Mouse (Mus musculus) CD4-positive, CD25-positive, alpha-beta regulatory T cell, adult 2 months (primary cell): Measurements from ENCODE around the gene Smyd3.
A peak's percentile ranks its signal among the peaks of the same experiment; 100 is the strongest.

ENCODE experiments used
- DNase-seq: peaks from one replicate; pipeline ENCODE4 v3.0.0-alpha.2; 2012; ENCODE audit warnings: low read depth, low spot score

Smyd3 gene

GRCm38 (mm10) chr1:179026614-179027013, 491.2 kb downstream of the Smyd3 start:
- DNase-seq = no peak

DNA sequence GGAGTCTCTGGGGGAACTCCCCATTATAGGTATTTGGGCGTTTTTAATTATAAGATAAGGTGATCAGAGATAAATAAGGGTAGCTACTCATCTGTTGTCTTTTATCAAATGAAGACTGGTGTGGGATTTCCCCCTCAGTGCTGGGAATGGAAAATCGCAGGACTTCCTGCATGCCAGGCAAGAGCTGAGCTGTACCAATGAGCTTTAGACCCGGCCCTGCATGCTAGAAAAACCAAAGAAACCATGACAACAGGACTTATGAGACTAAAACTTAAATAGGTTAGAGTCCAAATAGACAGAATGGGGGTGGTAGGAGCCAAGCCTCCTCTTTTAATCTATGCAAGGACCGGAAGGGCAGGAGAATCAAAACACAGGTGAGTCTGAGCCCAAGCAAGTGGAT, 492.7 kb downstream of the Smyd3 start:
- peak; percentile 68 for DNase-seq

GRCm38 (mm10) chr1:179023486-179023885, 494.4 kb downstream of the Smyd3 start:
- DNase-seq = no peak

GRCm38 (mm10) chr1:179017428-179017827, 500.4 kb downstream of the Smyd3 start:
- DNase-seq = no peak

DNA sequence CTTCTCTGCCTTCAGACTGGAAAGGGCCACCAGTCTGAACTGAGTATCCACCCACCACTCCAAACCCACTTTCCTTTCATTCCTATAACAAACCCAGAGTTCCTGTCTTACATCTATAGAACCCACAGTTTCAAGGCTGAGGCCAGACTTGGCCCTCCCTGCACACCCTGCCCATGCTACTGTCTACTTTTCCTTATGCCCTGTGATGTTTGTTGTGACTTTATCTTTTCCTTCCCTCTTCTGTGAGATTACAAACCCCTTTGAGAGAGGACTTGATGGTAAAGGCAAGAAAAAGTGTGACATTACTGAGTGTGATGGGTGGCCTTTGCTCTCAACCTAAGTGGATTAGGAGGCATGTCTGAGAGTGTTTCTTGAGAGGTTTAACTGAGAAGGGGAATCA, 504.8 kb downstream of the Smyd3 start:
- no peak for DNase-seq

DNA sequence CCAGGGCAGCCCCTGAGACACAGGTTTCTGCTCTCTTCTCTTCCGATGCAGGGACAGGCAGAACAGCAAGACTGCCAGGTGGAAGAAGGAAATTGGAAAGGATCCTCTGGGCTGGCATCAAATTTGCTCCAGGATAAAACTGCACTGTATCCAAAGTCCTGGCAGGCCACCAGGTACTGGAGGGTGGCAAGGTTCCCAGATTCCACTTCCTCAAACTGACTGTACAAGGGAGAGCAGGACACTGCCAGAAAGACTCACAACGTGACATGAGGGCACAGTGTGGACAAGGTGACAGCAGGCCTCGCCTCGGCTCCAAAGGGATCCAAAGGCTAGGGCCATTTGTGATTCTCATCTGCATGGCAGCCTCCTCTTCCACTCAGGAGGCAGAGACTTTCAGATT, 505.6 kb downstream of the Smyd3 start:
- DNase-seq = no peak

GRCm38 (mm10) chr1:179010756-179011155, 507.1 kb downstream of the Smyd3 start:
- no peak for DNase-seq

DNA sequence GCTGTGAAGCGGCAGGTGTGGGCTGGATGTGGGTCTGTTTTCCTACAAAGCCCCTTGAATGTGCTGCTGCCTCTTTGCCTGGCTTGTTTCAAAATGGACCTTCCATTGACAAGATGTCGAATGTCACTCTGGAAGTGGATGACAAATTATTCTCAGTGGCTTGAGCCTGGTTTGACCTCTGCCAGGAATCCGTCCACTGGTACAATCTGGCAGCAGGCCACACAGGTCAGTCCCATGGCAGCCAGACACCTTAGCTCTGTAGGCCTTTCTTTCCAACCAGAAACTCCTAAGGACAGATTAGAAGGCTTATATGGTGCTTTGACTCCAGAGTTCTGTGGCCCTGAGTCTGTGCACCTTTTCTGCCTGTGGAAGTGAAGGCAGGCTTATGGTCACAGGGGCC, 507.9 kb downstream of the Smyd3 start:
- no peak for DNase-seq

GRCm38 (mm10) chr1:179004133-179004866, 513.5 kb downstream of the Smyd3 start:
- DNase-seq = no peak

DNA sequence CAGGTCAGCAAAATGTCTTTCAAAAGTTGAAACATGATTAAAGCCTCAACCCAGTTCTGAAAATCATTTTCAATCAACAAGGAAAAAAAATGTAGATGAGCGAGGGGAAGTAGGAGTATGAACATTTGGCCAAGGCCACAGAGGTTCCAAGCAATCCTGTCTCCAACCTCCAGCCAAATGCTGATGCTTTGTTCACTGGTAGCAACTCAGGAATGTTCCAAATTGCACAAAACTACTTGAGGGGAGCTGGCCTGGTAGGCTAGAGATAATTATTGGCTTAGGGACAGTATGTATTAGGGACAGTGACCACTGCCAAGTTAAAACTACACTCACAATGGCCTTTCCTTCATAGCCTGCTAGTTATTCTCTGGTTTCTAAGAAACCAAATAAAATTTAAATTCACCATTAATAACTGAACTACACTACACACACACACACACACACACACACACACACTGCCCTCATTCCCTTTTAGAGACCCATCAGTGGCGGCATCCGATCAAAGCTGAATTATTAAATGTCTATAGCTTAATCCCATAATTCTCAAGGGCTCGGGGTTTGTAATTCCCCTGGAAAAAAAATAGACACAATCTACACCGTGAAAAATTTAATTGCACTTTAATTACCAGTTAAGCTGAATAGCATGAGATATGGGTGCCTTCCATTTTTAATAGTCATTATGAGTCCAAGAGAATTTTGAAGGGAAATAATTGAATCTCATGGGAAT, 514.3 kb downstream of the Smyd3 start:
- no peak for DNase-seq

DNA sequence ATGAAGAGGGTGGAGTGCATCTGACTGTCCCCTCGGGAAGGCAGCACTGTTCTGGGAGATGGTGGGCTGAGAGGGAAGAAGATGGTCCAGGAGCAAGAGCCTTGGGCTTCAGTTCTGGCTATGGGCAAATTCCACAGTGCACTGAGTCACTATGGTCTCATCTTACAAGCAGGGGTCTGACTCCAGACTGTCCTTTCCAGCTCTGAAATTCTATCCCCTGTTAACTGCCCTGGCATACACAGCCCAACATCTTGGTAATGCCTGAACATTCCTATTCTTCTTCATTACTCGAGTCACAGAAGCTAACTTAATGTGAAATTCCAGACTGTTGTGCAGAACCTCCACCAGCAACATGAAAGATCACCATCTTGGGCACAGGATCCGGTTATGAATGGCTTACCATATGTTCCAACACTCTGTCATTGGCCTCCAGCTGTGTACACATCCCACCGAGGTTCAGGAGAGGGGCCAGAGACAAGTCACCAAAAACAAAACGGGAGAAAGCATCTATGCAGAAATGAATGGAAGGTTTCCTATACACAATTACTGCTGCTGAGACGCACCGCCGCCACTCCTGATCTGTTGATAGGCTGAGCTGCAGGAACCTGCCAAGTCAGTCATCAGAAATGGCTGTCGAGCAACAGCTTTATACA, 517.8 kb downstream of the Smyd3 start:
- DNase-seq = no peak

DNA sequence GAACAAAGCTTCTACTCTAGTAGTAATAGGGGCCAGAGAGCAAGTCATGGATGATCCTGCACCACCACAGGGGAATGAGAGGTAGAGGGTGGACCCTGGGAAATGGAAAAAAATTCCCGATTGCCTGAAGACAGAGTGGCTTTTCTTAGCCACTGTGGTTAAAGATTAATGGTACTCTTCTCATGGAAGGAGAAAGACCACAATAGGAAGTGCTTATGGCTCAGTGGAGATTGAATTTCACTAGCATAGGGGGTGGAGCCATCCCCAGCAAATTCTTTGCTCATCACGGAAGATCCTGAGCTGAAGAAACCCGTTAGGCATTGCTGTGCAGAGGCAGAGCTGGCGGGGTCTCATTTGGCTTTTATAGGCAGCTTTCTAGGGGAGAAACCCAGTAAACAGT, 520.0 kb downstream of the Smyd3 start:
- DNase-seq = no peak

DNA sequence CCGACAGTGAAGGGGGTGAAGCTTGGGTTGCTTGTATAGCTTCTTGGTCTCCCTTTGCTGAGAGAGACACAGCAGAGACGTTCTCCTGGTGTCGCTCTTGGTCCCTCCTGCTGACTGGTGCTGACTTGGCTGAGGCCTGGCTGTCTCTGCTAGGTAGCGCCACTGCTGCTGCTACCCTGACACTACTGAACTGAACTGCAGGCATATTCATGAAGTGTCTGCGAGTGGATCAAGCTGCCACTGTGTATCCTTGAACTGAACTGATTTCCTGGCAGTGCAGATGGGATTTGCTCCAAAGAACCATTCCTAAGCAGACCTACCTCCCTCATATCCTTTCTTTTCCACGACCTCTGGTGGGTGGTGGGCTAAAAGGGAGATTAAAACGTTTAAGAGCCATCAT, 523.6 kb downstream of the Smyd3 start:
- DNase-seq = no peak

GRCm38 (mm10) chr1:178992503-178992902, 525.3 kb downstream of the Smyd3 start:
- no peak for DNase-seq

GRCm38 (mm10) chr1:178991470-178991869, 526.4 kb downstream of the Smyd3 start:
- no peak for DNase-seq

DNA sequence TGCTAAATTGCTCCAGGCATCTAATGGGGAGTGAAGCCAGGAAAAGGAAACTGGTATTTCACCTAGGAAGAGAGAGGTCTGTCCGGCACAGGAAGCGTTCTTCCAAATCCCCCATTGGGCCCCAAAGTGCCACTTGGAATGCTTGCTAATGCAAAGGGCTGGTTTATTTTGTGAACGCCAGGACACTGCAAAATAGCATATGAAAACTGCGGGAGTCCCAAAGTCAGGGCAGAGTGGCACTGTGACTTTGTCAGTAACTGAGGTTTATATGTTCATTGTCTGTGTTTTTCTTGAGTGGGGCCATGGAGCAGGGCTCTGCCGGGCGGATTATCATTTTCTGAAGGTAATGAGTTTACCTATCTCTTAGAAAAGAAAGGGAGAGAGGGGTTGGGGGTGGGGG, 526.8 kb downstream of the Smyd3 start:
- no peak for DNase-seq

DNA sequence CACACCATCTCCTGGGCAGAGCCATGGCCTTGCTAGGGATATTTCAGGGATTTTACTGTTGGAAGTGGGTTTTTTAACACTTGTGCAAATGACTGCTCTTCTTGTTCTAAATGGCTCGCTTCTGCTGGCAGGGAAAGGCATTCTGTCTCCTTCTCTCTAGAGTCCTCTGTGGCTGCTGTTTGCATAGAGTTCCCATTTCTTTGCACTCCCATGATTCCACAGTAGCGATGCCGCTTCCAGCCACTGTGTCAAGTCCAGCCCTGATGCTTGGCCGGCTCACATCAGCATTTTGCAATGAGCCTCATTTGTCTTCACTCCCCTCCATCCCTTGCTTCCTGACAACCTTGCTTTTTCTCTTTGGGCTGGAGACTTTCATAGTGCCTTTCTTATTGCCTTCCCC, 528.4 kb downstream of the Smyd3 start:
- no peak for DNase-seq

- no peak for DNase-seq
Measured at GRCm38 (mm10) chr1:178988176-178988575, 529.7 kb downstream of the Smyd3 start.

- DNase-seq = no peak
Measured at GRCm38 (mm10) chr1:178981641-178982040, 536.2 kb downstream of the Smyd3 start.

- no peak for DNase-seq
Measured at GRCm38 (mm10) chr1:178980185-178980584, 537.7 kb downstream of the Smyd3 start.

DNA sequence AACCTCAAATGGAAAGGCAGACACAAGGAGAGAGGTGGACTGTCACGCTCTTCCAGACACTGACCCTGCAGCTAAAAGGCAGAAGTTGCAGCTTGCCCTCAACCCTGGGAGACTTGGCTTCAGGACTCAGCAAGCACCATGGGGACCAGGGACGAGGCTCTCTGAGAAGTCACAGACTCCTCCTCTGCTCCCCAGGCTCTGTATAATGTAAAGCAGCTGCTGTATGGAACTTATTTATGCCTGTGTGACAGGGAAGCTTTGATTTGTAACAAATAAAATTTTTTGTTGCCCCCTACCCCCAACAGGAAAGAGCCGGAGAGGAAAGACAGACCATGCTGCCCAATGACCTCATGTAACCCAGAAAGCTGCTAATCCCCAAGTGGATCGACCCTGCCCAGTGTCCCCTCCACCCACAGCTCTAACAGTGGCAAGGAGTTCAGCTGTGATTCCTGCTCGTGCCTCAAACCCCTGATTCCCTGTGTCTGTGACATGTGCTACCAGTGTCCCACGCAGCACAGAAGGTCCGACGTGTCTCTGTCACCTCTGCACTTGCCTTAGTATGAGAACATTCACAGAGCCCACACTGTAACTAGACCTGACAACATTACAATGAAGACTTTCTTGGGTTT, 539.1 kb downstream of the Smyd3 start:
- DNase-seq = no peak

DNA sequence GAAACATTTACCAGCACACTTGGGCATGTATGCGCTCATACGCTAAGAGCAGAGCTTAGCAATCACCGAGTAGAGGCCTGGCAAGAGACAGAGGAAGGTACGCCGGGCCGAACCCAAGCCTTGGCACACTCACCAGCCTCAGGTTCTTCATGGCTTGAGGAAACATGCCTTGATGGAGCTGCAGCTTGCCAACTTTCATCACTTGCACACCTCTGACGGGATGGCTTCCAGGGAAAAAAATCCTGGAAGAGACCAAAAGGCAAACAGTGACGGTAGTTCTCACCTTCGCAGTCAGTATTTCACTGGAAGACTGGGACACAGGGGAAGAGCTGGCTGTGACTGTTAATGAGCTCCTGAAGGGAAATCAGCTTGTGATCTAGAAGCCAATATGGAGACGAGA, 545.8 kb downstream of the Smyd3 start:
- no peak for DNase-seq
